Mouse (Mus musculus) midbrain, embryonic 16.5 days (tissue): Measurements from ENCODE around the gene Brd7. TPM values are rescaled to one million over a fixed set of nuclear protein-coding genes. Genes with fewer than 3 reads are reported as not detected.

Experiments used
- ATAC-seq: fragments of 200-750 bp; cut with Nextera tagmentation; 2 replicates; pipeline ENCODE4 v1.8.0; 2017; ENCODE audit warnings: moderate TSS enrichment
- H3K27ac ChIP-seq: fragments of 300-500 bp; sonication (generic); 2 replicates; pipeline ENCODE4 v1.5.1; 2014; ENCODE audit warnings: mild to moderate bottlenecking, low read length, mixed read lengths
- H3K27me3 ChIP-seq: fragments of 300-500 bp; sonication (generic); 2 replicates; pipeline ENCODE4 v1.6.1; 2014; ENCODE audit warnings: low read depth, low read length, mixed read lengths; ENCODE audit not compliant: control insufficient read depth, insufficient read depth
- H3K36me3 ChIP-seq: fragments of 300-500 bp; sonication (generic); 2 replicates; pipeline ENCODE4 v1.6.1; 2014; ENCODE audit warnings: mild to moderate bottlenecking, low read length, moderate library complexity, mixed read lengths; ENCODE audit not compliant: control insufficient read depth, insufficient read depth
- H3K4me1 ChIP-seq: fragments of 300-500 bp; sonication (generic); 2 replicates; pipeline ENCODE4 v1.6.1; 2014; ENCODE audit warnings: mild to moderate bottlenecking, low read length, mixed read lengths; ENCODE audit not compliant: control insufficient read depth, insufficient read depth
- H3K4me2 ChIP-seq: fragments of 300-500 bp; sonication (generic); 2 replicates; pipeline ENCODE4 v1.6.1; 2014; ENCODE audit warnings: mild to moderate bottlenecking, low read length, mixed read lengths
- H3K4me3 ChIP-seq: fragments of 300-500 bp; sonication (generic); 2 replicates; pipeline ENCODE4 v1.5.1; 2014; ENCODE audit warnings: low read depth, mild to moderate bottlenecking, low read length, moderate library complexity, mixed read lengths
- H3K9ac ChIP-seq: fragments of 300-500 bp; sonication (generic); 2 replicates; pipeline ENCODE4 v1.6.1; 2014; ENCODE audit warnings: low read depth, low read length, mixed read lengths
- H3K9me3 ChIP-seq: fragments of 300-500 bp; sonication (generic); replicated peaks from 2 replicates; pipeline ENCODE4 v1.6.1; 2014; ENCODE audit warnings: mild to moderate bottlenecking, low read length, mixed read lengths; ENCODE audit not compliant: control insufficient read depth, poor library complexity, severe bottlenecking
- WGBS: fragments of 180-500 bp; shearing (Covaris S2); extraction: QIAGEN DNeasy Blood & Tissue Kit; methylation state at CpG from one replicate; pipeline ENCODE4 v1.1.7; 2014; 5-methylcytosine and 5-hydroxymethylcytosine counted together
- polyA plus RNA-seq: library from polyadenylated mRNA; unstranded; fragments of >200 nt; fragmentation: Nextera tagmentation; extraction: Ambion mirVana; gene quantifications from 2 replicates; pipeline ENCODE4 v1.2.1, GENCODE M21; 2015

Brd7 gene
- polyA plus RNA-seq, 1 experiment from 2014 or later, result 57.8 TPM

DNA sequence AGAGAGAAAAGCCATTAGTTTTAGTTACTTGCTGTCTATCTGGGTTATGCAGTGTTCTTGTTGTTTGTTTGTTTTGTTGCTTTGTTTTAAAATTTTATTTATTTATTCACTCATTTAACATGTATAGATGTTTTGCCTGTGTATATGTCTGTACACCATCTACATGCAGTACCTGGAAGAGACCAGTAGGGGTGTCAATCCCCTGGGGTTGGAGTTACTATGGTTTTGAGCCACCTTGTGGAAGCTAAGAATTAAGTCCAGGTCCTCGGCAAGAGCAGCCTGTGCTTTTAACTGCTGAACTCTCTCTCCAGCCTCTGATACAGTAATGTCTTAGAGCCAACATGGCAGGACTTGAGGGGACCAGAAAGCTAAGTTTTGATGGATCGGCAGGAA lies 21.2 kb upstream of the Brd7 start:
- Histone ChIP-seq H3K36me3 (no peaks in the 10 kb centered on the region), H3K4me3 (no peak overlapping the region), H3K27me3 (no peaks in the 10 kb centered on the region), H3K4me1 (peaks cover 5% of the 10 kb centered on the region; the same call in 1 of the 2 replicates), H3K4me2 (no peak overlapping the region), H3K27ac (no peak overlapping the region), H3K9ac (no peak overlapping the region), H3K9me3 (no peaks in the 10 kb centered on the region)
- ATAC-seq, result no peak
- WGBS, result 93% methylated on average over 2 of the region's 2 CpGs

DNA sequence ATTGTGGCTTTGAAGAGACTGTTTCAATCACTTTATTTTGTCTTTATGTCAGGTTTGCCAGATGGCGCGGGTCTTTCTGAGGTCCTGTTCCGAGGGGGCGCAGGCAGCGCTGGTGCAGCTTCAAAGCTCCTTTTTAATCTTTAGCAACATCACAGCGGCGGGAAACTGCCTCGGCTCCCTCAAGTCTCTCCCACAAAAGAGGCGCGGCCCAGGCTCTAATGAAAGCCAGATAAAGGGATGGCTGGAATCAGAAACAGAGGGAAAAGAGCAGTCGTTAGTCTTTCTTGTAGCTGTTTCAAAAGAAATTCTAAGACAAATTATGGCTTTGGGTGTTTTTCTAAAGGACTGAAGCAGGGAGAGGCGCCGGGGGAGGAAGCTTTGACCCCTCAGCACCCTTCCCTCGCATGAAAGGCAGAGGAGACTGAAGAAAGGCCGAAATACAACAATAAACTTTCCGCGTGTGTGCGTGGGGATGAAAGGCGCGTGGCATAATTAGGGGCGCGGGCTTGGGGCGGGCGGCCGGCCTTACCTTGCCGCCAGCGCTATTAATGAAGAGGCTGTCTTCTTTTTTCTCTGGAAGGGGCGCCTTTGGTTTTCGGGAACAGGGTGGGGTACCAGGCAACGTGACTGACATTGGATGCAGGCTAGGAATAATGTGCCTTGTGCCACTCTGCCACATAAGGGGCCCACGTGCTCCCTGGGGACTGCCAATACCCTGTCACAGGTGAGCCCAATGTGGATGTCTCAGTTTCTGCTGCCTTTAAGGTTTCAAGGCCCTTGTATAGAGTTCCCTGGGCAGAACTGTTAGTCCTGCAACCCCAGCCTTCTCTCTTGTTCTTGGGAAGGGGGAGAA lies 20.5 kb upstream of the Brd7 start:
- no peak overlapping the region for H3K4me3 ChIP-seq

DNA sequence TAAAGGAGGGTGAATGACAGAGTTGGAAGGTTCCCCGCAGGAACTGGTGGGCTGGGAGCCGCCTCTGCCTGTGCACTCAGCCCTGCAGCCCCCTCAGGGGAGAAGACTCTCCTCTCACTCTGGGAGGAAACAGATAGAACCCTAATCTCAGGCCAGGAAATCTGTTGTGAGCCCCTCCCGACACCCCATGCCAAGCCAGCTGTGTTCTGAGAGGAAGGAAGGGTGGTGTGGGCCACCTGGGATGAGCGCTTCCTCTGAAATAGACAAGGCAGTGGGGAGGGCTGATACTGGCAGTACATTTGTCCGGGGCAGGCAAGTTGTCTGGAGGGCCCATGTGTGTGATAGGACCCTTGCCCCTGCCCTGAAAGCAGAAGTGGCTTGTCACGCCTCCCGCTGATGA lies 18.5 kb upstream of the Brd7 start:
- H3K4me2 ChIP-seq, result no peak overlapping the region
- H3K4me1 ChIP-seq, result peaks cover 11% of the 10 kb centered on the region; the same call in 1 of the 2 replicates
- no peak overlapping the region for H3K9ac ChIP-seq
- no peaks in the 10 kb centered on the region for H3K27me3 ChIP-seq
- H3K36me3 ChIP-seq, result no peaks in the 10 kb centered on the region
- 82% methylated on average over 7 of the region's 7 CpGs for WGBS
- no peak overlapping the region for H3K4me3 ChIP-seq
- no peak overlapping the region for H3K27ac ChIP-seq
- H3K9me3 ChIP-seq, result no peaks in the 10 kb centered on the region
- no peak for ATAC-seq

More for the DNA sequence above, 20.5 kb upstream of the Brd7 start:
- H3K9me3 ChIP-seq, result no peaks in the 10 kb centered on the region
- peak; percentile 72 for ATAC-seq
- WGBS, result 36% methylated on average over 31 of the region's 31 CpGs
- no peak overlapping the region for H3K4me2 ChIP-seq
- peak overlapping the region; percentile 34 for H3K27ac ChIP-seq
- H3K27me3 ChIP-seq, result no peaks in the 10 kb centered on the region
- H3K36me3 ChIP-seq, result no peaks in the 10 kb centered on the region
- no peak overlapping the region for H3K9ac ChIP-seq
- H3K4me1 ChIP-seq, result peaks cover 5% of the 10 kb centered on the region; the same call in 1 of the 2 replicates

DNA sequence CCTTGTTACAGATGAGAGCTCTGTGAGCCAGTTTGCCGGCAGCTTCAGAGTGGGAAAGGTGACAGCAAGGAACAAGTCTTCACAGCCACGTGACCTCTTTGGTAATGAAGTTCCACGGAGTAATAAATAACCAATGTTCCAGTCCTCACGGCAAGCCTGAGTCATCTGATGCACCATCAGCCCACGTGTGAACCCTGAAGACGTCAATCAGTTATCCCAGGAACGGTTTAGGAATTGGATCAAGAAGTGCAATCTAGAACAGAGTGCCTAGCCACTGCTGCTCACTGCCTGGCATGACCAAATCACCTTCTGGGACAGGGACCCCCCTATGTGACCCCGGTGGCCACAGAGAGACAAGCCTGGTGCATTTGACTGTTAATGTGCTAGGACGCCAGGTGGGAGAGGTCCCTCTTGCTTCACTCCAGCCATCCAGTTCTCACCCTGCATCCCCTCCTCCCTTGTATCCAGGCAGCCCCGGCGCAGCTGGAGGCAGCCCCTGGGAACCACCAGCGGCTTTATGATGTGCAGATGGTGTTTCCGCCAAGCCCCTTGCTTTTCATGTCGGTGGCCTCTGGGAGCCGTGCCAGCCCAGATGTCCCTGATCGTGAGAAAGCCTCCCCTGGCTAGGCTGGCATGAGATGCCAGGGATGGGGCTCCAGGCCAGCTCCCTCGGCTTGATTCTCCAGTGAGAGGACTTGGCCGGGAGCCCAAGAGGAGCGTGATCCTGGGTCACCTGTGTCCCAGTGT lies 15.0 kb upstream of the Brd7 start:
- Histone ChIP-seq H3K9ac (no peak overlapping the region), H3K4me1 (peaks cover 6% of the 10 kb centered on the region; the same call in 1 of the 2 replicates), H3K4me3 (no peak overlapping the region), H3K36me3 (no peaks in the 10 kb centered on the region), H3K9me3 (no peaks in the 10 kb centered on the region), H3K4me2 (no peak overlapping the region), H3K27me3 (no peaks in the 10 kb centered on the region), H3K27ac (no peak overlapping the region)
- 52% methylated on average over 19 of the region's 19 CpGs for WGBS
- ATAC-seq, result peak; percentile 69; the same call in 1 of the 2 replicates

DNA sequence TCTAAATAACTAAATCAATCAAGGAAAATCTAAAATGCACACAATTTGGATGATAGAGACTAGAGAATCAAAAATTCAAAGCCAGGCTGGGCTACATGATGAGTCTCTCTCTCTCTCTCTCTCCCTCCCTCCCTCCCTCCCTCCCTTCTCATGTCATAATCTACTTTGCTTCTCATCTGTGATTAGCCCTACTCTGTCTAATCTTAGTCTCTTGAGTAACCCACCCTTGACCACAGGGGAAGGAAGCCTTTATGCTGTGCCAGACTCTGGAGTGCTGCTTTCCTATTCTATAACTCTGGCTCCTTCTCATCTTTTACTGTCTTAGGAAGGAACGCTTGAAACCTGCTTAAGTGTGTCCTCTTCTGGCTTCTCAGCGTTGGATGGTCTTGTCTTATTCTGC lies 9.5 kb upstream of the Brd7 start:
- no peak overlapping the region for H3K9ac ChIP-seq
- WGBS, result 86% methylated on average over 2 of the region's 2 CpGs
- H3K36me3 ChIP-seq, result no peaks in the 10 kb centered on the region
- H3K4me1 ChIP-seq, result peaks cover 5% of the 10 kb centered on the region; the same call in 1 of the 2 replicates
- H3K9me3 ChIP-seq, result no peaks in the 10 kb centered on the region
- no peak overlapping the region for H3K4me2 ChIP-seq
- no peak overlapping the region for H3K4me3 ChIP-seq
- H3K27ac ChIP-seq, result no peak overlapping the region
- ATAC-seq, result no peak
- H3K27me3 ChIP-seq, result no peaks in the 10 kb centered on the region

DNA sequence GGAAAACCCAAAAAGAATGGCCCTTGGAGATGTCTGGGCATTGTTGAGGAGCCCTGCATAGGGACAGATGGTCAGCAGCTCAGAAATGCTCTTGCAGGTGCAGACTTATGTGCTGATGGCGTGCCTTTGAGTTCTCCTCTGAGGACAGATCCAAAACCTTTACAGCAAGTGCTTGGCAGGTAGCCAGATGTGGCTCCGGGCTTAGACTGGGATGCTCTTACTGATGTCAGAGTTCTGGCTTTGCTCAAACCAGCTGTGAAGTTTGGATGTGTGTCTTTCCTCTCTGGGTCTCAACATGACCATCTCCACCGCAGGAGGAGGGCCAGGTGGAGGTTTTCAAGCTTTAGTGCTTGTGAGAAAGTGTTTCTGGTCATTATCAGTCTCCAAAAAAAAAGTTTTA lies 7.8 kb upstream of the Brd7 start:
- Histone ChIP-seq H3K4me2 (no peak overlapping the region), H3K9ac (no peak overlapping the region), H3K27ac (no peak overlapping the region), H3K9me3 (no peaks in the 10 kb centered on the region), H3K4me1 (no peaks in the 10 kb centered on the region; the same call in 1 of the 2 replicates), H3K36me3 (no peaks in the 10 kb centered on the region), H3K27me3 (no peaks in the 10 kb centered on the region), H3K4me3 (no peak overlapping the region)
- WGBS, result 46% methylated on average over 3 of the region's 3 CpGs
- no peak for ATAC-seq

DNA sequence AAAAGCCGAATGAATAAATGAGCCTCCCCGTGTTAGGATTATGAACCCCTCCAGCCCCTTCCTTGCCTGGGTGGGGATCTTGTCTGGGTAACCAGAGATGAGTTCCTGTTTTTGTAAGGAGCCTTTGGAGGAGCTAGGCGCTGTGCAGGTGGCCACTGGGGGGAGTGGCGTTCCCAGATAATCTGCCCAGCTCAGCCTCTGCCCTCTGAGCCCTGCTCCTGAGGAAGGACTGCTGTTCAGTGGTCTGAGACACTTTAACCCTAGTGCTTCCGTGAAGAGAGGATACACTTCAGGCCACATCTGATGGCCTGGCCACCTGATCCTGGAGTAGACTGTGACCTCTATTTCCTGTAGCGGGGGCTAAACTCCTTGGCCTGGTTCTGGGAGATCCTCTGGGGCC lies 7.2 kb upstream of the Brd7 start:
- 11% methylated on average over 6 of the region's 6 CpGs for WGBS
- ATAC-seq, result peak; percentile 64
- no peak overlapping the region for H3K4me2 ChIP-seq
- H3K27ac ChIP-seq, result no peak overlapping the region
- no peak overlapping the region for H3K9ac ChIP-seq
- no peaks in the 10 kb centered on the region for H3K27me3 ChIP-seq
- H3K4me3 ChIP-seq, result no peak overlapping the region
- no peaks in the 10 kb centered on the region for H3K9me3 ChIP-seq
- no peaks in the 10 kb centered on the region for H3K36me3 ChIP-seq
- H3K4me1 ChIP-seq, result no peaks in the 10 kb centered on the region; the same call in 1 of the 2 replicates

DNA sequence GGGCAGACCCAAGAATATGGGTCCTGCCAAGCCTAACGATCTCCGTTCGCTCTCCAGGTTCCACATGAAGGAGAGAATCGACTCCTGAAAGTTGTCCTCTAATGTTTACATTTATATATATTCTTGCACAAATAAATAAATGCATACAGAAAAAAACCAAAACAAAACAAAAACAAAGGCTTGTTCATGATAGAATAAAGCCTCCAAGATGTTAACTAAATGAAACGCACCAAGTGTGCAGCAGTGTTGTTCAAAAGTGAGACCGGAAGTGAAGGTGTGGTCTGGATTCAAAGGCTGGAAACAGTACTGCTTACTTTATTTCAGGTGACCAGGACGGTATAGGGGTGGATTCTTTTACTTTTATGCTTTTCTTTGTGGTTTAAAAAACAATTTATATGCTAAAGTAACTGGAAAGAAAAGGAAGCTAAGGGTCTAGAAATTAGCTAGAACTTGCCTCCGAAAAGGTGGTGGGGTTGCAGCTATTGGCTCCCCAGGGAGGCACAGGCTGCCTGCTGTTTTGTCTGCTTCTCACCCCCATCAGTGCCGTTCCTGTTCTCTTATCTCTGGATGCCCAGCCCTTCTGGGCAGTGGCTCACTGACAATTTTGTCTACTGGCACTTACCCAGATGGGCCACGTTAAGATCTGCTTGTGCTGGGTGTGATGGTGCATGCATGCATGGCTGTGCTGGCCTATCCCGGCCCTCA lies 604 bp upstream of the Brd7 start:
- Histone ChIP-seq H3K9ac (no peak overlapping the region), H3K27ac (no peak overlapping the region), H3K4me1 (peaks cover 24% of the 10 kb centered on the region), H3K9me3 (no peaks in the 10 kb centered on the region), H3K27me3 (no peaks in the 10 kb centered on the region; the same call in 1 of the 2 replicates), H3K4me3 (peak overlapping the region; percentile 98), H3K4me2 (peak overlapping the region; percentile 55), H3K36me3 (peaks cover 5% of the 10 kb centered on the region; the same call in 1 of the 2 replicates)
- 41% methylated on average over 11 of the region's 11 CpGs for WGBS
- no peak for ATAC-seq
